Mouse (Mus musculus): ENCODE data around the gene Trim9. TPM values are rescaled to one million over a fixed set of nuclear protein-coding genes. Genes with fewer than 3 reads are reported as not detected.

Gene Trim9
- polyA plus RNA-seq, 1 experiment = not detected

DNA sequence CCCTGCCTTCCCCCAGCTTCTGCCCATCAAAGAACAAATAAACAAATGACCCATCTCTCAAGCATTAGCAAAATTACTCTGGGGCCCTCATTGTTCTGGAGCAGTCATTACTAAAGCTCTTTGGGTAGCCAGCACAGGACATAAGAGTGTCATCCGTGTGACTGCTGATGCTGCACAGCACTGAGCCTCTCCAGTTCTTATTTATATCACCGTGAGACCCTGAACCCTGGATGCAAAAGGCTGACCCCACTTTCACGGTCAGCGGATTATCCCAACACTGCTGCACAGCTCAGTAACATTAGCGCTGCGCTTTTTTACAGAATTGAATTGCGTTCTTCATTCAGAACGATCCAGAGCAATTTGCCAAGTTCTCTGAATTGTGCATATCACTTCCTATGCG is 31.3 kb downstream of the Trim9 start:
- H3K4me1 ChIP-seq (ENCODE audit: control insufficient read depth, insufficient read depth, low read length) = no peaks in the 10 kb centered on the region
- H3K27me3 ChIP-seq (ENCODE audit: control insufficient read depth, insufficient read depth, low read length, poor library complexity, severe bottlenecking) = no peaks in the 10 kb centered on the region; the same call in 1 of the 2 replicates
- no peaks in the 10 kb centered on the region for H3K9me3 ChIP-seq (replicated peaks; ENCODE audit: control insufficient read depth, insufficient read depth, low read length, poor library complexity, severe bottlenecking)
- no peak overlapping the region for H3K27ac ChIP-seq (ENCODE audit: insufficient read depth, low read length)
- no peak overlapping the region for H3K4me3 ChIP-seq (ENCODE audit: low read depth, low read length)
- H3K9ac ChIP-seq (ENCODE audit: low read depth, poor library complexity, severe bottlenecking) = no peak overlapping the region
- no peak for TF ChIP-seq CTCF (IDR thresholded peaks at IDR 0.05; ENCODE audit: low read depth, low read length)
- no peak for TF ChIP-seq EP300 (IDR thresholded peaks at IDR 0.05; ENCODE audit: insufficient read depth, low read depth, low read length)
- TF ChIP-seq POLR2A (IDR thresholded peaks at IDR 0.05; ENCODE audit: insufficient read depth, low read length) = no peak
- no peaks in the 10 kb centered on the region for H3K36me3 ChIP-seq (ENCODE audit: control insufficient read depth, insufficient read depth, low read length, poor library complexity, severe bottlenecking)

GRCm38 (mm10) chr12:70307881-70308280 is 39.5 kb downstream of the Trim9 start:
- no peak for TF ChIP-seq POLR2A (IDR thresholded peaks at IDR 0.05; ENCODE audit: insufficient read depth, low read length)
- no peak for TF ChIP-seq CTCF (IDR thresholded peaks at IDR 0.05; ENCODE audit: low read depth, low read length)
- no peak for TF ChIP-seq EP300 (IDR thresholded peaks at IDR 0.05; ENCODE audit: insufficient read depth, low read depth, low read length)
- Histone ChIP-seq H3K9me3 (replicated peaks; ENCODE audit: control insufficient read depth, insufficient read depth, low read length, poor library complexity, severe bottlenecking) (no peaks in the 10 kb centered on the region), H3K9ac (ENCODE audit: low read depth, poor library complexity, severe bottlenecking) (no peak overlapping the region), H3K4me1 (ENCODE audit: control insufficient read depth, insufficient read depth, low read length) (no peaks in the 10 kb centered on the region), H3K36me3 (ENCODE audit: control insufficient read depth, insufficient read depth, low read length, poor library complexity, severe bottlenecking) (no peaks in the 10 kb centered on the region), H3K4me3 (ENCODE audit: low read depth, low read length) (no peak overlapping the region), H3K27ac (ENCODE audit: insufficient read depth, low read length) (no peak overlapping the region), H3K27me3 (ENCODE audit: control insufficient read depth, insufficient read depth, low read length, poor library complexity, severe bottlenecking) (no peaks in the 10 kb centered on the region; the same call in 1 of the 2 replicates)

DNA sequence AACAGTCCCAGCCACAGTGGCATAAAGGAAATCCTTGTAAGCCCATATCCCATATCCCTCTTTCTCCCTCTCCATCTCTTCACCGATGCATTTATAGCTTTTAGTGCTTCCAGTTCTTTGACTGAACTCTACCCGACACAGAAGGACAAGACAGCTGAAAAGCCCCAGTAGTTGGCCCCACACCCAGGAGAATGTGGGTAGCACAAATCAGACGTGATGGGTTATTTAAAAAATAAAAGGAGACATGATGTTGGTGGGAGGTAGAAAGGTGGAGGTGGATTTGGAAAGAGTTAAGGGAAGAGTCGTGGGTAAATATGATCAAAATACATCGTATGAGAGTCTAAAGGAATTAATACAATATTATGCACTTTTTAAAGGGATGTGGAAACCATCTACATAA is 40.4 kb downstream of the Trim9 start:
- H3K27me3 ChIP-seq (ENCODE audit: control insufficient read depth, insufficient read depth, low read length, poor library complexity, severe bottlenecking) = no peaks in the 10 kb centered on the region
- no peak for TF ChIP-seq POLR2A (IDR thresholded peaks at IDR 0.05; ENCODE audit: insufficient read depth, low read length)
- no peak for TF ChIP-seq EP300 (IDR thresholded peaks at IDR 0.05; ENCODE audit: insufficient read depth, low read depth, low read length)
- no peak for TF ChIP-seq CTCF (IDR thresholded peaks at IDR 0.05; ENCODE audit: low read depth, low read length)
- H3K36me3 ChIP-seq (ENCODE audit: control insufficient read depth, insufficient read depth, low read length, poor library complexity, severe bottlenecking) = no peaks in the 10 kb centered on the region
- H3K27ac ChIP-seq (ENCODE audit: insufficient read depth, low read length) = no peak overlapping the region
- no peak overlapping the region for H3K9ac ChIP-seq (ENCODE audit: low read depth, poor library complexity, severe bottlenecking)
- no peak overlapping the region for H3K4me3 ChIP-seq (ENCODE audit: low read depth, low read length)
- H3K4me1 ChIP-seq (ENCODE audit: control insufficient read depth, insufficient read depth, low read length) = no peaks in the 10 kb centered on the region
- no peaks in the 10 kb centered on the region for H3K9me3 ChIP-seq (replicated peaks; ENCODE audit: control insufficient read depth, insufficient read depth, low read length, poor library complexity, severe bottlenecking)

DNA sequence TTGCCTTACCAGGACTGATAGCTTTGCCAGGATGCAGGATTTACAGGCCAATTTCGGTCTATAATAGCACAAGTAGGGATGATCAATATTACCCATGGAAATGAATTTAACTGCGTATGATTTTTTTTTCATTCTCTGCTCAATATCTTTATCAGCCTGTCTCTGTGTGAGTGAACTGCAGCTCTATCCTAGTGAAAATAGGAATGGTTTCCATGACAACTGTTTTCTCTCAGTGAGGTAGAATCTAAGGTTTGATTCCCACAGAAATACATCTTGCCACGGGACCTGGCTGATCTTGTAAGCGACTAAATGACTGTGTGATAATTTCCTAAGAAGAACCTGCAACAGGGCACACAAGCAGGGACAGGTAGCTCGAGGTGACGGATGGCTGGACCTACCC is 43.4 kb downstream of the Trim9 start:
- H3K9me3 ChIP-seq (replicated peaks; ENCODE audit: control insufficient read depth, insufficient read depth, low read length, poor library complexity, severe bottlenecking) = no peaks in the 10 kb centered on the region
- H3K9ac ChIP-seq (ENCODE audit: low read depth, poor library complexity, severe bottlenecking) = no peak overlapping the region
- TF ChIP-seq CTCF (IDR thresholded peaks at IDR 0.05; ENCODE audit: low read depth, low read length) (no peak), POLR2A (IDR thresholded peaks at IDR 0.05; ENCODE audit: insufficient read depth, low read length) (no peak), EP300 (IDR thresholded peaks at IDR 0.05; ENCODE audit: insufficient read depth, low read depth, low read length) (no peak)
- no peak overlapping the region for H3K27ac ChIP-seq (ENCODE audit: insufficient read depth, low read length)
- no peaks in the 10 kb centered on the region for H3K4me1 ChIP-seq (ENCODE audit: control insufficient read depth, insufficient read depth, low read length)
- no peaks in the 10 kb centered on the region for H3K27me3 ChIP-seq (ENCODE audit: control insufficient read depth, insufficient read depth, low read length, poor library complexity, severe bottlenecking)
- no peak overlapping the region for H3K4me3 ChIP-seq (ENCODE audit: low read depth, low read length)
- no peaks in the 10 kb centered on the region for H3K36me3 ChIP-seq (ENCODE audit: control insufficient read depth, insufficient read depth, low read length, poor library complexity, severe bottlenecking)

GRCm38 (mm10) chr12:70303525-70303924 is 43.9 kb downstream of the Trim9 start:
- Histone ChIP-seq H3K9me3 (replicated peaks; ENCODE audit: control insufficient read depth, insufficient read depth, low read length, poor library complexity, severe bottlenecking) (no peaks in the 10 kb centered on the region), H3K9ac (ENCODE audit: low read depth, poor library complexity, severe bottlenecking) (no peak overlapping the region), H3K4me1 (ENCODE audit: control insufficient read depth, insufficient read depth, low read length) (no peaks in the 10 kb centered on the region), H3K27ac (ENCODE audit: insufficient read depth, low read length) (no peak overlapping the region), H3K27me3 (ENCODE audit: control insufficient read depth, insufficient read depth, low read length, poor library complexity, severe bottlenecking) (no peaks in the 10 kb centered on the region), H3K4me3 (ENCODE audit: low read depth, low read length) (no peak overlapping the region), H3K36me3 (ENCODE audit: control insufficient read depth, insufficient read depth, low read length, poor library complexity, severe bottlenecking) (no peaks in the 10 kb centered on the region)
- TF ChIP-seq POLR2A (IDR thresholded peaks at IDR 0.05; ENCODE audit: insufficient read depth, low read length) = no peak

GRCm38 (mm10) chr12:70302022-70302720 is 45.2 kb downstream of the Trim9 start:
- H3K4me3 ChIP-seq (ENCODE audit: low read depth, low read length) = no peak overlapping the region
- H3K27me3 ChIP-seq (ENCODE audit: control insufficient read depth, insufficient read depth, low read length, poor library complexity, severe bottlenecking) = no peaks in the 10 kb centered on the region
- no peak overlapping the region for H3K9ac ChIP-seq (ENCODE audit: low read depth, poor library complexity, severe bottlenecking)
- TF ChIP-seq EP300 (IDR thresholded peaks at IDR 0.05; ENCODE audit: insufficient read depth, low read depth, low read length) (no peak), POLR2A (IDR thresholded peaks at IDR 0.05; ENCODE audit: insufficient read depth, low read length) (no peak), CTCF (IDR thresholded peaks at IDR 0.05; ENCODE audit: low read depth, low read length) (no peak)
- no peaks in the 10 kb centered on the region for H3K9me3 ChIP-seq (replicated peaks; ENCODE audit: control insufficient read depth, insufficient read depth, low read length, poor library complexity, severe bottlenecking)
- H3K27ac ChIP-seq (ENCODE audit: insufficient read depth, low read length) = no peak overlapping the region
- no peaks in the 10 kb centered on the region for H3K4me1 ChIP-seq (ENCODE audit: control insufficient read depth, insufficient read depth, low read length)
- no peaks in the 10 kb centered on the region for H3K36me3 ChIP-seq (ENCODE audit: control insufficient read depth, insufficient read depth, low read length, poor library complexity, severe bottlenecking)
